Mouse (Mus musculus): Measurements from ENCODE around the gene Abcc10. TPM values are rescaled to one million over a fixed set of nuclear protein-coding genes. Genes with fewer than 3 reads are reported as not detected.

Abcc10 gene
- polyA plus RNA-seq, 1 experiment from 2014 or later: 6.7 TPM

DNA sequence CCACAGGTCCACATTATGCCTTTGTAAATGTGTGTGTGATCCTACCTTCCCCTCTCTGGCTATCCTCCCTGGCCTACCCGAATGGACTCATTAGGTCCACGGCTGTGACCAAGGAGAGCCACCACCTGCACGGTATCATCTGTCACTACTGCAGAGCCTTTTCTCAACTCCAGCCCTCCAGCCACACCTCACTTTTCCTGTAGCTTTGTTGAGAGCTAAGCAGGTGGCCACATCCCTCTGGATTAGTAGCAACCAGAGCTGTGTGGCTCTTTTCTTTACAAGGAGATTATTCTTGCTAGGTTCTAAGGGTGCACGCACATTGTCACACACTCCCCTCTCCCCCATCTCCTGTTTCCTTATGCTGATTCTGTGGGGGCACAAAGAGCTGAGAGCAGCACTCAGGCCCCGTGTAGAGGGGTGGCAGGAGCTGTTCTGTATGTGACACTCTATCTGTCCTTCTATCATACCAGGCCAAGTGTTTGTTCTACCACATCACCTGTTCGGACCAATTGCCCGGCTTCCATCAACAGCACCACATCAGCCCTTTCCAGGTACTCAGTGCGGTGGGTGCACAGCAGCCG, 14.9 kb downstream of the Abcc10 start:
- Histone ChIP-seq H3K9ac (no peak overlapping the region), H3K9me3 (replicated peaks) (no peaks in the 10 kb centered on the region), H3K4me3 (replicated peaks) (no peak overlapping the region), H3K4me2 (replicated peaks) (no peak overlapping the region), H3K27ac (replicated peaks) (no peak overlapping the region), H3K4me1 (no peaks in the 10 kb centered on the region), H3K36me3 (0 out of 2 replicates have a peak, but pooled peaks cover 11% of the 10 kb centered on the region), H3K27me3 (no peaks in the 10 kb centered on the region)
- no peak; the same call in 1 of the 2 replicates for ATAC-seq (ENCODE audit: insufficient number of reproducible peaks, low FRiP score, low TSS enrichment, low read depth)
- WGBS: 75% methylated on average over 9 of the region's 9 CpGs

DNA sequence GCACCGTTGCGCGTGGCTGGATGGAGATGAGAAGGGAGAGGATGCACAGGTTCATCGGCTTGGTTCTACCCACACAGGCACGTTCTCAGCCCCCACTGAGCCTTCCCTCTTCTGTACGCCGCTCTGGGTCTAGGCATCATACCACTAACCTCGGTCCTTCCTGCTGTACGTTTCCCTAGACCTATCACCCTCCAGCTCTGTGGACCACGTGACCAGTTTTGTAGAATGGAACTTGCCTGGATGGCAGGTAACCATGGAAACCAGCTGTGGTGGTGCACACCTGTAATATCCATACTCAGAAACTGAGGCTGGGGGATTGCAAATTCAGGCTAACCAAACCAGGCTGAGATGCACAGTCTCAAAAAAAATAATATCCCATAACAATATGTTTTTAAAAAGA, 17.6 kb downstream of the Abcc10 start:
- Histone ChIP-seq H3K36me3 (peaks cover 15% of the 10 kb centered on the region), H3K9me3 (replicated peaks) (no peaks in the 10 kb centered on the region), H3K27ac (replicated peaks) (no peak overlapping the region), H3K27me3 (no peaks in the 10 kb centered on the region), H3K9ac (no peak overlapping the region), H3K4me2 (replicated peaks) (no peak overlapping the region), H3K4me3 (replicated peaks) (no peak overlapping the region), H3K4me1 (no peaks in the 10 kb centered on the region)
- WGBS: 83% methylated on average over 10 of the region's 10 CpGs
- ATAC-seq (ENCODE audit: insufficient number of reproducible peaks, low FRiP score, low TSS enrichment, low read depth): no peak

DNA sequence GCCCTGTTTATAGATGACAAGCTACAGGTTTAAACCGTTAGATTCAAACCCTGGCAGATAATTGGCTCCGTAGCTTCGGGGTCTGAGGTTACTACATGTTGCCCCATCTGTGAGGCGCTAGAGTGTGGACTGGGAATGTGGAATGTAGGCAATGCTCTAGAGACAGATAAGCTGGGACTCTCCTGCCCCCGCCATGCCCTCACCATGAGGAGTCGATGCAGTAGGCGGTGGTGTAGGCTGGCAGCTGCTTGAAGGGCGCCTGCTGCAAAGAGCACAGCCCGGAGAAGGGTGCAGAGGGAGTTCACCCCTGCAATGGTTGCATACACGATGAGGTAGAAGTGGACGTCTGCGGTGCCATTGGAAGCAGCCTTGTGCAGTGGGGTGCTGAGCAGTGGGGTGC, 18.3 kb downstream of the Abcc10 start:
- H3K4me1 ChIP-seq: no peaks in the 10 kb centered on the region
- no peak overlapping the region for H3K4me3 ChIP-seq (replicated peaks)
- ATAC-seq (ENCODE audit: insufficient number of reproducible peaks, low FRiP score, low TSS enrichment, low read depth): no peak
- no peaks in the 10 kb centered on the region for H3K27me3 ChIP-seq
- no peak overlapping the region for H3K4me2 ChIP-seq (replicated peaks)
- no peak overlapping the region for H3K9ac ChIP-seq
- H3K27ac ChIP-seq (replicated peaks): no peak overlapping the region
- no peaks in the 10 kb centered on the region for H3K9me3 ChIP-seq (replicated peaks)
- 74% methylated on average over 12 of the region's 12 CpGs for WGBS
- H3K36me3 ChIP-seq: peaks cover 19% of the 10 kb centered on the region

DNA sequence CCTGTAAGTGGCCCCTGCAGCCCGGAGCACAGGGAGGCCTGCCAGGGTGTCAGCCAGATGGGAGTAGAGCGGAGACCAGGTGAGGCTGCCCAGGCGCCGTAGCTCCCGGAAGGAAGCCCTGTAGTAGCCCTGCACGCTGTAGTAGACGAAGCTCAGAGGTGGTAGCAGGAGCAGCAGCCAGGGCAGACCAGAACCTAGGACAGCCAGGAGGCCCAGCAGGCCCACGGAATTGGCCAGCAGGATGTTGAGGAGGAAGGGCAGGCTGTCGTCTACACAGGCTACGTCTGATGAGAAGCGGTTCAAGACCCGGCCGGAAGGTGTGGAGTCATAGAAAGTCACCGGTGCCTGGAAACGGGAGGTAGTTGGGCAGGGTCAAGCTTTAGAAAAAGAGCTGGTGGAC, 21.2 kb downstream of the Abcc10 start:
- ATAC-seq (ENCODE audit: insufficient number of reproducible peaks, low FRiP score, low TSS enrichment, low read depth): no peak
- 86% methylated on average over 15 of the region's 15 CpGs for WGBS
- no peak overlapping the region for H3K4me3 ChIP-seq (replicated peaks)
- no peak overlapping the region for H3K27ac ChIP-seq (replicated peaks)
- no peaks in the 10 kb centered on the region for H3K27me3 ChIP-seq
- H3K9ac ChIP-seq: no peak overlapping the region
- H3K36me3 ChIP-seq: peaks cover 21% of the 10 kb centered on the region
- H3K4me1 ChIP-seq: no peaks in the 10 kb centered on the region
- no peaks in the 10 kb centered on the region for H3K9me3 ChIP-seq (replicated peaks)
- no peak overlapping the region for H3K4me2 ChIP-seq (replicated peaks)

DNA sequence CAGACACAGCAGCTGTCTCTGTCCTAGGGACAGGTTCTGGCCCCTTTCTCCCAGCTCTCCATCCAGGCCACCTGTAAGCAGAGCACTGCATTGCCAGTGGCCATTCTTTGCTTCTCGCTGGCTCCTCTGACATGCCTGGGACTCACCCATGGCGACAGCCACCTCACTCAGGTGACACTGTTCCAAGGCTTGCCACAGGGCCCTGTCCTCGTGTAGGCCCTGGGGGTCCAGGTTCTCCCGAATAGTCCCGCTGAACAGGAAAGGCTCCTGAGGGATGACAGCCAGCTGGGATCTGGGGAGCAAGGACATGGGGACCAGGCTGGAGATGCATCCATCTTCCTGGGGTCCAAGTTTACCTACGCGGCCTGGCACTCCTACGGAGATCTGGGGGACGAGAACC, 24.0 kb downstream of the Abcc10 start:
- 87% methylated on average over 9 of the region's 9 CpGs for WGBS
- 0 out of 2 replicates have a peak, but pooled peaks cover 4% of the 10 kb centered on the region for H3K27me3 ChIP-seq
- peaks cover 18% of the 10 kb centered on the region for H3K36me3 ChIP-seq
- no peaks in the 10 kb centered on the region for H3K9me3 ChIP-seq (replicated peaks)
- H3K9ac ChIP-seq: no peak overlapping the region
- H3K4me3 ChIP-seq (replicated peaks): no peak overlapping the region
- no peak for ATAC-seq (ENCODE audit: insufficient number of reproducible peaks, low FRiP score, low TSS enrichment, low read depth)
- H3K4me2 ChIP-seq (replicated peaks): no peak overlapping the region
- no peaks in the 10 kb centered on the region for H3K4me1 ChIP-seq
- no peak overlapping the region for H3K27ac ChIP-seq (replicated peaks)

DNA sequence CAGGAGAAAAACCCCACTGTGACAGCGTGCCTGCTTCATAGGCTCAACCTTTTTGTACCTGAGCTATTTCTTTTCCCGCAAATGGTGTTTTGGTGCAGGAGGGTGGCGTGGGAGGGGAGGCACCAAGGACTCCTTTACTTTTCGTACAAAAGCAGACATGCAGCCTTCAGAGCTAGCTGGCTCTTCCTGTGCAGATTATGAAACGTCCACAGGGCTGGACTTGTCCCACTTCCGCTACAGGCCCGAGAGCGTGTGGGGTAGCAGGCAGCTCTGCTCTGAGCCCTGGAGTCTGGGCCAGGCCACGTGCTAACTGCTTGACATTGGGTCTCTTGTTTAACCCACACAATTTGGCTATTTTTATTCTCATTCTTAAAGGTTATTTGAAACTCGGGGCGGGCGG, 26.3 kb downstream of the Abcc10 start:
- Histone ChIP-seq H3K4me1 (peaks cover 21% of the 10 kb centered on the region), H3K9ac (no peak overlapping the region), H3K27me3 (peaks cover 18% of the 10 kb centered on the region), H3K4me2 (replicated peaks) (no peak overlapping the region), H3K36me3 (peaks cover 18% of the 10 kb centered on the region), H3K4me3 (replicated peaks) (no peak overlapping the region), H3K9me3 (replicated peaks) (no peaks in the 10 kb centered on the region), H3K27ac (replicated peaks) (no peak overlapping the region)
- 62% methylated on average over 12 of the region's 12 CpGs for whole genome bisulfite sequencing
- ATAC-seq (ENCODE audit: insufficient number of reproducible peaks, low FRiP score, low TSS enrichment, low read depth): no peak

DNA sequence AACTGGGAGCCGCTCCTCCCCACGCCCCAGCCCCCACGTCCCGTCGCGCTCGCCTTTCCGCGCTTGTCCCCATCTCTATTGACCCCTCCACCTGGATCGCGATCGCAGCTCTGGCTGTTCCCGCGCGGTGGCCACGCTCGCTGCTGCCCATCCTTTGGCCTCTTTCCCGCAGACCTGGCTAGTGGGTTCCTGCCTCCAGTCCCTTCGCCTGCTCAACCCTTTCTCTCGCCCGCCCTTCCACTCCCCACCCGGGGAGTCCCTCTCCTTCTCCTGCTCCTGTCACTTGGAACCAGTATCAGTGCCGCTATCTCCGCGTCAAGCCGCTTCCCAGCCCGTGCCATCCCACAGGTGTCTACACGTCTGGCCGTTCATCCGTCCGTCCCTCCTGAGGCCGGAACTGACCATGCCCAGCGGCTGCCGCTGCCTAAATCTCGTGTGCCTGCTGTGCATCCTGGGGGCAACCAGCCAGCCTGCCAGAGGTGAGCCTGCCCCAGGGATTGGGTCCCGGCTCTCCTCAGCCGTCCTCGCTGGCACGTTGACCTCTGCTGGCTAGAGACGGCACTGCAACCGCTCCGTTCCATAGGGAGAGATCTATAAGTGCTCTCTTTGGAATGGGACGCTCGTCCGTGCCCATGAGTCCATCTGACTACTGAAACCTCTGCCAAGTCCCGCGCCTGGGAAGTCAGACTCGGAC, 29.8 kb downstream of the Abcc10 start:
- Histone ChIP-seq H3K4me2 (replicated peaks) (peak overlapping the region; percentile 92), H3K36me3 (no peaks in the 10 kb centered on the region; the same call in 1 of the 2 replicates), H3K27ac (replicated peaks) (no peak overlapping the region), H3K9ac (peak overlapping the region; percentile 15), H3K27me3 (peaks cover 42% of the 10 kb centered on the region), H3K4me3 (replicated peaks) (peak overlapping the region; percentile 55), H3K4me1 (peaks cover 21% of the 10 kb centered on the region), H3K9me3 (replicated peaks) (no peaks in the 10 kb centered on the region)
- peak; percentile 80; the same call in 1 of the 2 replicates for ATAC-seq (ENCODE audit: insufficient number of reproducible peaks, low FRiP score, low TSS enrichment, low read depth)
- 0% methylated on average over 48 of the region's 48 CpGs for WGBS

DNA sequence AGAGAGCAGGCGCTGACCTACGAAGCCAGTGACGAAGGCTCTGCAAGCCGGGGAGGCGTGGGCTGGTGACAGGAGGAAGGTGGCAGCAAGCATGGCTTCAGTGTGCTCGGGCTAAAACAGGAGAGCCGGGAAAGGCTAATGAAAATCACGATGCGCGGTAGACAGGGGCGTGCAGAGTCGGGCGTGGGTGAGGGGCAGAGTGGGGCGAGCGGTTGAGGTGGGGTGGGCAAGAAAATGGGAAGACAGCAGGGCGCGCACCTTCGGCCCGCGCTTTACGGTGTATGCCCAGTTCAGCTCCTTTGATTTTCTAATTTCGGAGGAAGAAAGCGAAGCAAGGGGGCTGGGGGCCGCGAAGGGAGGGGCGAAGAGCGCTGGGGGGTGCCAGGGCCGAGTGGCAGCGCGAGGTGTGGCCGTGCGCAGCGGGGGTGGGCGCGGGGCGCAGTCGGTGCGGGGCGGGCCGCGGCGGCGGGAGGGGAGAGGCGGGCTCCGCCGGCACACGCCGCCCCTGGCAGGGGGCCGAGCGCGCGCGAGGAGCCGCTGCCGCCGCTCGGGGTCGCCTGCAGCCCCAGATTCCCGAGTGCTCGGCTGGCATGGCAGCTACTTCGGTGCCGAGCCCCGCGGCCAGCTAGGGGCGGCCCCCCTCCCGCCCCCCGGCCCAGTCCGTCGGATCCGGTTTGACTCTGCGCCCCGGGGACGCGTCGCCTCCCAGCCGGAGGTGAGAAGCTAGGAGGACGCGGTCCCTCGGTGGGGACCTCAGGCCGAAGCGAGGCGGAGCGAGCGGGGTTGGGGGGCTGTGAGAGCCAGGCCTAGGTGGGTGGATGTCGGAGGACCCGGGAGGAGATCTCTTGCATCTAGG, 30.6 kb downstream of the Abcc10 start, which contains the start of gene Dlk2:
TSS of gene Dlk2 (plus strand) at position 58 of the 856 bp plus-strand sequence.
- H3K27me3 ChIP-seq: peaks cover 47% of the 10 kb centered on the region
- H3K4me1 ChIP-seq: peaks cover 21% of the 10 kb centered on the region
- H3K9ac ChIP-seq: peak within 1 kb of the TSS; percentile 15
- H3K9me3 ChIP-seq (replicated peaks): no peaks in the 10 kb centered on the region
- WGBS: under 1% methylated on average over 60 of the region's 86 CpGs
- H3K4me2 ChIP-seq (replicated peaks): peak within 1 kb of the TSS; percentile 92
- 0 out of 2 replicates have a peak within 1 kb of the TSS, but pooled peaks have one; percentile 5 for H3K27ac ChIP-seq (replicated peaks)
- peak within 1 kb of the TSS; percentile 55 for H3K4me3 ChIP-seq (replicated peaks)
- ATAC-seq (ENCODE audit: insufficient number of reproducible peaks, low FRiP score, low TSS enrichment, low read depth): peak; percentile 49; the same call in 1 of the 2 replicates
- no peaks in the 10 kb centered on the region for H3K36me3 ChIP-seq

DNA sequence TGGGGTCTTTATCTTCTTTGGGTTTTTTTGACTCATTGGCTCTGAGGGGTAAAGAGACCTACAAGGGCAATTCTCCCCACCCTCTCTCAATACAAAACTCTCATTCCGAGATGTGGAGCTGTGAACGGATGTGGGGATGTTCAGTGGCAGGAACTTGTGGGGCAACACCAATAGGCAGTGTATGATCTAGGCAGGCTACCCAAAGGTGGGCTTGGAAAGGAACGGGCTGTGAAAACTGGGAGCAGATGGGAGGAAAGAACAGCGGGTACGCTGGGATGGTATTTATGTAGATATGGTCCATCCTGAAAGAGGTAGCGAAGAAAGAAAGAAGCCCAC, 31.2 kb downstream of the Abcc10 start:
- 7% methylated on average over 6 of the region's 6 CpGs for WGBS
- Histone ChIP-seq H3K4me1 (peaks cover 21% of the 10 kb centered on the region), H3K4me2 (replicated peaks) (peak overlapping the region; percentile 92), H3K27me3 (peaks cover 47% of the 10 kb centered on the region), H3K36me3 (no peaks in the 10 kb centered on the region), H3K9me3 (replicated peaks) (no peaks in the 10 kb centered on the region), H3K9ac (peak overlapping the region; percentile 15; the same call in 1 of the 2 replicates), H3K27ac (replicated peaks) (no peak overlapping the region), H3K4me3 (replicated peaks) (peak overlapping the region; percentile 55)
- no peak for ATAC-seq (ENCODE audit: insufficient number of reproducible peaks, low FRiP score, low TSS enrichment, low read depth)

DNA sequence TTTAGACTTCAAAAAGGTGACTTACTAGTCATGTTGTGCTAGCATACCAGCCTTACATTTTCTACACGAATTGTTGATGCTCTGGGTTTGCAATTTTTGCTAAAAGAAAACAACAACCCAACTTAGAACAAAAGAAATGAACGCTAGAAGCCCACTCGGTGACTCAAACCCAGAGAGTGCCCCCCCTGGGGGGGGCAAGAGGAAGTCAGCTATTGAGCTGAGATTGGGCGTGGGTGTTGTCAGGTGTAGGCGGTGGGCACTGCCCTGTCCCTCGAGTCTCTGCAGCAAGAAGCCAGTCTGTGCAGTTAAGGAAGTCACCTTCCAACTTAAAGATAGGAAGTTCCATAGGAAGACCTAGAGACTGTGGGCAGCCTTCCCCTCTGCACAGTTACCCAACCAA, 31.6 kb downstream of the Abcc10 start:
- Histone ChIP-seq H3K36me3 (no peaks in the 10 kb centered on the region), H3K9ac (no peak overlapping the region), H3K27ac (replicated peaks) (no peak overlapping the region), H3K4me2 (replicated peaks) (peak overlapping the region; percentile 92), H3K4me1 (peaks cover 21% of the 10 kb centered on the region), H3K9me3 (replicated peaks) (no peaks in the 10 kb centered on the region), H3K27me3 (peaks cover 47% of the 10 kb centered on the region), H3K4me3 (replicated peaks) (no peak overlapping the region)
- 45% methylated on average over 6 of the region's 6 CpGs for WGBS
- no peak for ATAC-seq (ENCODE audit: insufficient number of reproducible peaks, low FRiP score, low TSS enrichment, low read depth)

DNA sequence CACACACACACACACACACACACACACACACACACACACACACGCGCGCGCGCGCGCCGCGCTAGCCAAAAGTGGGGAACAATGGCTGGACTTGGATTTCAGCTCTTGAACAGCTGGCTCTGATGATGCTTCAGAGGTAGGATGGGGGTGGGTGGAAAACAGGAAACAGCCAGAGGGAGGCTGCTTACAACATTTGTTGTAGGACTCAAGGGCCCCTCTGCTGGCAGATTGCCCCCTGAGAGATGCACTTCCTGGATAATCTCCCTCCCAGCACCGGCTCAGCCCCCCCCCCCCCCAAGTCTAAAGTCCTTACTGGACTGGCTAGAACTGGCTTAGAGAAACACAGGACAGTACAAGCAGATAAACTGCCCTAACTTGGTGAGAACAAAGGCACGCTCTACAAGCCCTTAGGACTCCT, 40.5 kb downstream of the Abcc10 start:
- H3K4me2 ChIP-seq (replicated peaks): no peak overlapping the region; the same call in 1 of the 2 replicates
- no peak overlapping the region for H3K4me3 ChIP-seq (replicated peaks)
- H3K36me3 ChIP-seq: no peaks in the 10 kb centered on the region
- H3K27me3 ChIP-seq: no peaks in the 10 kb centered on the region
- no peak overlapping the region for H3K9ac ChIP-seq
- peak overlapping the region; percentile 76 for H3K27ac ChIP-seq (replicated peaks)
- H3K4me1 ChIP-seq: peaks cover 22% of the 10 kb centered on the region
- 6% methylated on average over 11 of the region's 11 CpGs for WGBS
- H3K9me3 ChIP-seq (replicated peaks): no peaks in the 10 kb centered on the region
- peak; percentile 61 for ATAC-seq (ENCODE audit: insufficient number of reproducible peaks, low FRiP score, low TSS enrichment, low read depth)
